Mouse (Mus musculus): ENCODE data around the gene Exosc2. TPM values are rescaled to one million over a fixed set of nuclear protein-coding genes. Genes with fewer than 3 reads are reported as not detected.

Gene Exosc2
- total RNA-seq (2022): 10 to 100 TPM; 20.9 to 26.0 (median 24.4) TPM

- peak; percentile 75 to 94 for DNase-seq (ENCODE audit: low spot score in 2 of 2)
Measured at GRCm38 (mm10) chr2:31670551-31671035, at the start of gene Exosc2. Gene Exosc2 (plus strand): TSS chr2:31670715.

- DNase-seq (ENCODE audit: low spot score in 2 of 2): no peak
Measured at GRCm38 (mm10) chr2:31633531-31633930, 37.0 kb upstream of the Exosc2 start.

- DNase-seq (ENCODE audit: low spot score in 2 of 2): no peak
Measured at GRCm38 (mm10) chr2:31635281-31636137, 35.0 kb upstream of the Exosc2 start.

- DNase-seq (ENCODE audit: low spot score in 2 of 2): no peak
Measured at GRCm38 (mm10) chr2:31636138-31636741, 34.3 kb upstream of the Exosc2 start.

GRCm38 (mm10) chr2:31636742-31637141 lies 33.8 kb upstream of the Exosc2 start:
- no peak for DNase-seq (ENCODE audit: low spot score in 2 of 2)

- no peak for DNase-seq (ENCODE audit: low spot score in 2 of 2)
Measured at GRCm38 (mm10) chr2:31637311-31637710, 33.2 kb upstream of the Exosc2 start.

GRCm38 (mm10) chr2:31637807-31638206 lies 32.7 kb upstream of the Exosc2 start:
- DNase-seq (ENCODE audit: low spot score in 2 of 2): no peak

GRCm38 (mm10) chr2:31638581-31639465 lies 31.7 kb upstream of the Exosc2 start:
- no peak for DNase-seq (ENCODE audit: low spot score in 2 of 2)

GRCm38 (mm10) chr2:31639466-31639760 lies 31.1 kb upstream of the Exosc2 start:
- no peak for DNase-seq (ENCODE audit: low spot score in 2 of 2)

GRCm38 (mm10) chr2:31639901-31640608 lies 30.5 kb upstream of the Exosc2 start, which contains the start of gene Prdm12:
Gene Prdm12 (plus strand): TSS chr2:31640037.
- DNase-seq (ENCODE audit: low spot score in 2 of 2): no peak

- DNase-seq (ENCODE audit: low spot score in 2 of 2): no peak
Measured at GRCm38 (mm10) chr2:31640609-31641507, 29.7 kb upstream of the Exosc2 start.

GRCm38 (mm10) chr2:31641508-31641830 lies 29.0 kb upstream of the Exosc2 start:
- DNase-seq (ENCODE audit: low spot score in 2 of 2): no peak

- no peak for DNase-seq (ENCODE audit: low spot score in 2 of 2)
Measured at GRCm38 (mm10) chr2:31641929-31642328, 28.6 kb upstream of the Exosc2 start.

GRCm38 (mm10) chr2:31653971-31654853 lies 16.3 kb upstream of the Exosc2 start:
- DNase-seq (ENCODE audit: low spot score in 2 of 2): peak; percentile 60 to 86

GRCm38 (mm10) chr2:31654854-31655559 lies 15.5 kb upstream of the Exosc2 start:
- DNase-seq (ENCODE audit: low spot score in 2 of 2): peak in 1 of 2 experiments; percentile 54

- no peak for DNase-seq (ENCODE audit: low spot score in 2 of 2)
Measured at GRCm38 (mm10) chr2:31656374-31656773, 14.1 kb upstream of the Exosc2 start.

- DNase-seq (ENCODE audit: low spot score in 2 of 2): no peak
Measured at GRCm38 (mm10) chr2:31662939-31663803, 7.3 kb upstream of the Exosc2 start.

- no peak for DNase-seq (ENCODE audit: low spot score in 2 of 2)
Measured at GRCm38 (mm10) chr2:31663804-31664180, 6.7 kb upstream of the Exosc2 start.
